Mouse (Mus musculus): ENCODE data around the gene S100a5. TPM values are rescaled to one million over a fixed set of nuclear protein-coding genes. Genes with fewer than 3 reads are reported as not detected.

S100a5 gene
- polyA plus RNA-seq, 1 experiment from 2014 or later, result not detected

DNA sequence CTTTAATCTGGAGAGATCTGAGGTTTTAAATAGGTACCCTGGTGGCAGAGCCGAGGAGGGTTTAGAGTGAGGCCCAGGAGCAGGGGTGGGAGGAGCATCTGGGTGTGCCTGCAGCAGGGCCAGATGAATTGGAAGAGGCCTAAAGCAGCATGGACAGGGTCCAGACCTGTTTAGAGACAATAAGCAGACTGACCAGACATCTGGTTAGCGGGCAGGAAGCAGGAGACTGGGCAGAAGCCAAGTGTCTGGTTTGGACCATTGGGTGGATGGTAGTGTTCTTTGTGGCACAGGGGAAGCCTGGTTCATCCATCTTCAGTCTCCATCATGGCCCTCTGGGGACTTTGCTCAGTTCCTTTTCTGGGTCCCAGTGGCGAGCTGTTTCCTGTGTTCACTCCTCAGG is 24.4 kb upstream of the S100a5 start:
- Histone ChIP-seq H3K27ac (ENCODE audit: low read depth, low read length) (no peak overlapping the region), H3K27me3 (ENCODE audit: control insufficient read depth, insufficient read depth, low read length) (no peaks in the 10 kb centered on the region), H3K4me3 (ENCODE audit: low read depth, low read length) (no peak overlapping the region), H3K9me3 (ENCODE audit: control insufficient read depth, low read length) (no peaks in the 10 kb centered on the region), H3K4me2 (ENCODE audit: low read depth, low read length, severe bottlenecking) (no peak overlapping the region), H3K36me3 (ENCODE audit: control insufficient read depth, insufficient read depth, low read length) (no peaks in the 10 kb centered on the region), H3K9ac (ENCODE audit: low read length) (no peak overlapping the region), H3K4me1 (replicated peaks; ENCODE audit: control insufficient read depth, insufficient read depth, low read length) (no peaks in the 10 kb centered on the region)
- no peak for ATAC-seq (replicated peaks; ENCODE audit: low FRiP score)
- DNase-seq (ENCODE audit: low spot score), result no peak
- WGBS, result 72% methylated on average over 3 of the region's 3 CpGs

DNA sequence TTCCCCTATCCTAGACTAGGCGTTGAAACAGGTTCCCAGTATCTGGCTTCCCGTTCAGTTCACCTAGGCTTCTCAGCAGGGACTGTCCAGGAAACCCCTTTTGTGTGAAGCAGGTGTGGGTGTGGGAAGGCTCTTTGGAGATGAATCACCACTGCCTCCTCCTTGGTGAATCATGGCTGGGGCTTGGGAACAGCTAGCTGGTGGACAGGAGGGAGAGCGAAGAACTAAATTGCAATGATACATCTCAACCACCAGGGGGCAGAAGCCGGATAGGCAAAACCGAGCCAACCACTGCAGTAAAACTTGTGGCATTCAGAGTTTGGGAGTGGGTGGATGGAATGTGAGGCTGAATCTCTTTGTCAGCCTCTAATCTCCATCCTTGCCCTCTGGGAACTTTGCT is 22.7 kb upstream of the S100a5 start:
- H3K4me3 ChIP-seq (ENCODE audit: low read depth, low read length), result no peak overlapping the region
- no peak overlapping the region for H3K4me2 ChIP-seq (ENCODE audit: low read depth, low read length, severe bottlenecking)
- H3K9ac ChIP-seq (ENCODE audit: low read length), result no peak overlapping the region
- H3K4me1 ChIP-seq (replicated peaks; ENCODE audit: control insufficient read depth, insufficient read depth, low read length), result no peaks in the 10 kb centered on the region
- DNase-seq (ENCODE audit: low spot score) (peak; percentile 70), ATAC-seq (replicated peaks; ENCODE audit: low FRiP score) (peak; percentile 64)
- no peaks in the 10 kb centered on the region for H3K27me3 ChIP-seq (ENCODE audit: control insufficient read depth, insufficient read depth, low read length)
- WGBS, result 34% methylated on average over 5 of the region's 5 CpGs
- no peak overlapping the region for H3K27ac ChIP-seq (ENCODE audit: low read depth, low read length)
- H3K9me3 ChIP-seq (ENCODE audit: control insufficient read depth, low read length), result no peaks in the 10 kb centered on the region
- H3K36me3 ChIP-seq (ENCODE audit: control insufficient read depth, insufficient read depth, low read length), result no peaks in the 10 kb centered on the region

DNA sequence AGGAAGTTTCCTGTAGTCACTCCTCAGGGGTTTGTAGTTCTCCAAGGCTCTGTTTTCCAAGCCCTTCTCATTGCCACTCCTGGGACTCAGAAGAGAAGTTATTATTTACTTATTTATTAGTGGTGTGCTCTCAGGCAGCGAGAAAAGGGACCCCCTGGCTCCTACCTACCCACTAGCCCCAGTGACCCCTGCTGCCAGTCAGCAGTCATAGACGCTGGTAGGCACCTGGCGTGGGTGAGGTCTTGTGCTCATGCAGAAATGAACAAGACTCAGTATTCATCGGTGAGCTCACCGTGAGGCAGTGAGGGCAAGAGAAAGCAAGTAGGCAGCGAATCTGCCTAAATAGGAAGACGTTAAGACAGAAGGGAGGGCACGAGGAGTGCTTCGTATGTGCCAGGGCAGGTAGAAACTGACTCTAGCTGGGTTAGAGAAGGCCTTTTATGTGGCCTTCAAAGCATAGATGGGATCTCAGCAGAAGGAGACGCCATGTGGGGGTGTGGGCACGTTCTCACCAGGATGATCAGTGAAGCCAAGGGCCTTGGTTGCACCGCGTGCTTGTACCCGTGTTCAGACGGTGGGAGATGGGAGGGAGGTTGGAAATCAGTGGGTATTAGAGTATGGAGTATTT is 22.2 kb upstream of the S100a5 start:
- Histone ChIP-seq H3K4me3 (ENCODE audit: low read depth, low read length) (no peak overlapping the region), H3K36me3 (ENCODE audit: control insufficient read depth, insufficient read depth, low read length) (no peaks in the 10 kb centered on the region), H3K4me2 (ENCODE audit: low read depth, low read length, severe bottlenecking) (no peak overlapping the region), H3K9me3 (ENCODE audit: control insufficient read depth, low read length) (no peaks in the 10 kb centered on the region), H3K4me1 (replicated peaks; ENCODE audit: control insufficient read depth, insufficient read depth, low read length) (no peaks in the 10 kb centered on the region), H3K27ac (ENCODE audit: low read depth, low read length) (no peak overlapping the region), H3K9ac (ENCODE audit: low read length) (no peak overlapping the region), H3K27me3 (ENCODE audit: control insufficient read depth, insufficient read depth, low read length) (no peaks in the 10 kb centered on the region)
- 82% methylated on average over 15 of the region's 15 CpGs for WGBS
- no peak for ATAC-seq (replicated peaks; ENCODE audit: low FRiP score)
- peak; percentile 45 for DNase-seq (ENCODE audit: low spot score)

DNA sequence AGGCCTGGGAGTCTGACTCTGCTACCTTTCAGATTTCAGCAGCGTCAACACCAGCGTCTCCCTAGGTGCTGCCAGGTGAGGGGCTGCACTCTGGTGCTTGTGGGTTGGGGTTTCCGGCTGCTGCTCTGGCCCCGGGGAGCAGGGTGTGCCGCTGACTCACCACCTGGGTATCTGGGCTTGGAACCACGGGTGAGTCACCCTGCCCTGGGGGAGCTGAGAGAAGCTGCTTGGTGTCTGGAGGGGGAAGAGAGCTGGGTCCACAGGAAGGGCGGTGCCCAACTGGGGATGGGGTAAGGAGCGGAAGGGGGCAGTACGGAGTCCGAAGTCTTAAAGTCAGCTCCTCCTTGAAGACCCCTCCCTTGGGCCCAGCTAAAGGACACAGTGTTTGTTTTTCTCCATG is 21.4 kb upstream of the S100a5 start:
- Histone ChIP-seq H3K27me3 (ENCODE audit: control insufficient read depth, insufficient read depth, low read length) (no peaks in the 10 kb centered on the region), H3K27ac (ENCODE audit: low read depth, low read length) (no peak overlapping the region), H3K4me2 (ENCODE audit: low read depth, low read length, severe bottlenecking) (no peak overlapping the region), H3K4me1 (replicated peaks; ENCODE audit: control insufficient read depth, insufficient read depth, low read length) (no peaks in the 10 kb centered on the region), H3K4me3 (ENCODE audit: low read depth, low read length) (no peak overlapping the region), H3K9me3 (ENCODE audit: control insufficient read depth, low read length) (no peaks in the 10 kb centered on the region), H3K36me3 (ENCODE audit: control insufficient read depth, insufficient read depth, low read length) (no peaks in the 10 kb centered on the region), H3K9ac (ENCODE audit: low read length) (no peak overlapping the region)
- ATAC-seq (replicated peaks; ENCODE audit: low FRiP score), result no peak
- DNase-seq (ENCODE audit: low spot score), result peak; percentile 51
- 69% methylated on average over 10 of the region's 10 CpGs for WGBS

DNA sequence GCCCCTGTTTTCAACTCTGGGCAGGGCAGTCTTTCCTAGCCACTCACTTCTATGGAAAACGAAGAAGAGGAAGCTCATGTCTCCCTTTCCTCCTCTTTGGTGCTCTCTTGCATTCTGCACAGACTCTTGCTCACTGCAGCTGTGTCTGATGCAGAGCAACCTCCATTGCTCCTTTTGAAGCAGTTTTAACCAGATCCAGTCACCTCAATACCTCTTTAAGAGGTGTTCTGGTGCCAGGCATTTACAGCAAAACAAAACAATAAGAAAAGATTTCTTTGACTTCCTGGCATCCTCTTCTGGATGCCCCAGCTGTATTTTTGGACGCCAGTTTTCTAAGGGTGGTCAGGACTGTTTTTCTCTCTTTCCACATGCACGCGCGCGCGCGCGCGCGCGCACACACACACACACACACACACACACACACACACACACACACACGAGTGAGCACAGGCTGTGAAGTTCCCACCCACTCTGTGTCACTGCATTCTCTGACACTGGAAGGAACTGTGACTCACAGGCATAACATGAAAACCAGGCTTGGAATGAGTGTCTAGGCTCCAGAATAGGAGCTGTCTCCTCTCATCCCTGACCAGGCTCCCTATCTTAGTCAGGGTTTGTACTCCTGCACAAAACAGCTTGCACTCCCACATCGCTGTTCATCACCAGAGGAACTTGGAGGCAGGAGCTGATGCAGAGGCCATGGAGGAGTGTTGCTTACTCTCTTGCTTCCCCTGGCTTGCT is 20.8 kb upstream of the S100a5 start:
- ATAC-seq (replicated peaks; ENCODE audit: low FRiP score), result no peak

DNA sequence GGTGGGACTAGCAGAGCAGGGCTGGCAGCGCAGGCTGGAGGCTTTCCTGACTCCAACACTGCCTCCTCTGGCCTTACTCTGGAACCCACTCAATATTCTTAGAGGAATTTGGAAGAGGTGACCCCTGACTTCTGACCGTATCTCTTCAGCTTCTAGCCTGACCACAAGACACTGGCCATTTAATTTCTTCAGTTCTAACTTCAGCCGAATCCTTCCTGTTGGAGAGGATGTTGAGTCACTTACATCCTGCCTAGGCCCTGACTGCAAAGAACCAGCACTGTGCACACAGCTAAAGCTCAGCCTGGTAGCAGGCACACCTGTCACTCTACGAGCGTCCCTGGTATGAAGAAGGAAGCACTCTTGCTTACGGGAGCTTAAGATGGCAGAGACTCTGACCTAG is 18.9 kb upstream of the S100a5 start:
- DNase-seq (ENCODE audit: low spot score) (no peak), ATAC-seq (replicated peaks; ENCODE audit: low FRiP score) (no peak)
- Histone ChIP-seq H3K27ac (ENCODE audit: low read depth, low read length) (no peak overlapping the region), H3K27me3 (ENCODE audit: control insufficient read depth, insufficient read depth, low read length) (no peaks in the 10 kb centered on the region), H3K9me3 (ENCODE audit: control insufficient read depth, low read length) (no peaks in the 10 kb centered on the region), H3K4me3 (ENCODE audit: low read depth, low read length) (no peak overlapping the region), H3K9ac (ENCODE audit: low read length) (no peak overlapping the region), H3K36me3 (ENCODE audit: control insufficient read depth, insufficient read depth, low read length) (no peaks in the 10 kb centered on the region), H3K4me2 (ENCODE audit: low read depth, low read length, severe bottlenecking) (no peak overlapping the region), H3K4me1 (replicated peaks; ENCODE audit: control insufficient read depth, insufficient read depth, low read length) (no peaks in the 10 kb centered on the region)
- 86% methylated on average over 6 of the region's 6 CpGs for WGBS

More for the DNA sequence above, 20.8 kb upstream of the S100a5 start:
- H3K9ac ChIP-seq (ENCODE audit: low read length), result no peak overlapping the region
- H3K36me3 ChIP-seq (ENCODE audit: control insufficient read depth, insufficient read depth, low read length), result no peaks in the 10 kb centered on the region
- 92% methylated on average over 14 of the region's 14 CpGs for WGBS
- peak; percentile 44 for DNase-seq (ENCODE audit: low spot score)
- no peak overlapping the region for H3K4me3 ChIP-seq (ENCODE audit: low read depth, low read length)
- no peaks in the 10 kb centered on the region for H3K9me3 ChIP-seq (ENCODE audit: control insufficient read depth, low read length)
- no peak overlapping the region for H3K27ac ChIP-seq (ENCODE audit: low read depth, low read length)
- H3K4me2 ChIP-seq (ENCODE audit: low read depth, low read length, severe bottlenecking), result no peak overlapping the region
- no peaks in the 10 kb centered on the region for H3K27me3 ChIP-seq (ENCODE audit: control insufficient read depth, insufficient read depth, low read length)
- H3K4me1 ChIP-seq (replicated peaks; ENCODE audit: control insufficient read depth, insufficient read depth, low read length), result no peaks in the 10 kb centered on the region

DNA sequence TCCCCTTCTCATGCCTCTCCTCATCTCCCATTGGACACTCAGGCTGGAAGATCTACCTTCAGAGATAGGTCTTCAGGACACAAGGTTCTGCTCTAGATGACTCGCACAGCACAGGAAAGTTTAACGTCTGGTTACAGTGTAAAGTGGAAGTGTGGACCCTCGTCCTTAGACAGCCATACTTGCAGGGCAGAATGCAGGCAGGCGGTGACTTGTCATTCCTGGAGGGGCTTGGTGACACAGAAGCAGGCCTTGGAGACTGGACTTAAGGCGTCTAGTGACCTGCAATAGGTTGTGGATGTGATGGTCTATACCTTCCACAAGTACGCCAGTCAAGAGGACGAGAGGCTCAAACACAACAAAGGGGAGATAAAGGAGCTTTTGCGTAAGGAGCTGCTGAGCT is 18.4 kb upstream of the S100a5 start, which contains the start of gene S100a2:
Gene S100a2 (plus strand): TSS at position 301 of the 400 bp plus-strand sequence.
- H3K36me3 ChIP-seq (ENCODE audit: control insufficient read depth, insufficient read depth, low read length), result no peaks in the 10 kb centered on the region
- ATAC-seq (replicated peaks; ENCODE audit: low FRiP score) (no peak), DNase-seq (ENCODE audit: low spot score) (no peak)
- no peak within 1 kb of the TSS for H3K9ac ChIP-seq (ENCODE audit: low read length)
- no peak within 1 kb of the TSS for H3K4me2 ChIP-seq (ENCODE audit: low read depth, low read length, severe bottlenecking)
- no peak within 1 kb of the TSS for H3K4me3 ChIP-seq (ENCODE audit: low read depth, low read length)
- no peaks in the 10 kb centered on the region for H3K9me3 ChIP-seq (ENCODE audit: control insufficient read depth, low read length)
- no peaks in the 10 kb centered on the region for H3K27me3 ChIP-seq (ENCODE audit: control insufficient read depth, insufficient read depth, low read length)
- WGBS, result 79% methylated on average over 8 of the region's 8 CpGs
- no peaks in the 10 kb centered on the region for H3K4me1 ChIP-seq (replicated peaks; ENCODE audit: control insufficient read depth, insufficient read depth, low read length)
- no peak within 1 kb of the TSS for H3K27ac ChIP-seq (ENCODE audit: low read depth, low read length)

DNA sequence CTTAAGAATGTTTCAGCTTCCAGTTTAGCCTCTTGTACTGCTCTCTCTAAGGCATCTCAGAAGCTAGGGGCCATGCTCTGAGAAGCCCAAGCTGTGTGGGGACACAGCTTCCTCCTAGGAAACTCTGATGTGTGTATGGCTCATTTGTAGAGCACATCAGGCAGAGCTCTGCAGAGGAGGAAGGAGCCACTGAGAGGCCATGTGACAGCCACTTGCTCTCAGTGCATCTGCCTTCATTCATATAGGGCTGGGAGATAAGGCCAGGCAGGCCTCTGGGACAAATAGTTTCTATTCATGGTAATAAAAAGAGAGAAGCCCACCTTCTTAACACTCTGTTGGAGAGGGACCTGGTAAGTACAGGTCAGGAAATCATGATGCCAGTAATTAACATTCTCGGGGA is 13.9 kb upstream of the S100a5 start:
- Histone ChIP-seq H3K27me3 (ENCODE audit: control insufficient read depth, insufficient read depth, low read length) (no peaks in the 10 kb centered on the region), H3K27ac (ENCODE audit: low read depth, low read length) (no peak overlapping the region), H3K4me2 (ENCODE audit: low read depth, low read length, severe bottlenecking) (no peak overlapping the region), H3K9me3 (ENCODE audit: control insufficient read depth, low read length) (no peaks in the 10 kb centered on the region), H3K36me3 (ENCODE audit: control insufficient read depth, insufficient read depth, low read length) (no peaks in the 10 kb centered on the region), H3K4me1 (replicated peaks; ENCODE audit: control insufficient read depth, insufficient read depth, low read length) (no peaks in the 10 kb centered on the region), H3K4me3 (ENCODE audit: low read depth, low read length) (no peak overlapping the region), H3K9ac (ENCODE audit: low read length) (no peak overlapping the region)
- WGBS, result 79% methylated on average over 1 of the region's 1 CpGs
- ATAC-seq (replicated peaks; ENCODE audit: low FRiP score), result no peak
- DNase-seq (ENCODE audit: low spot score), result no peak

DNA sequence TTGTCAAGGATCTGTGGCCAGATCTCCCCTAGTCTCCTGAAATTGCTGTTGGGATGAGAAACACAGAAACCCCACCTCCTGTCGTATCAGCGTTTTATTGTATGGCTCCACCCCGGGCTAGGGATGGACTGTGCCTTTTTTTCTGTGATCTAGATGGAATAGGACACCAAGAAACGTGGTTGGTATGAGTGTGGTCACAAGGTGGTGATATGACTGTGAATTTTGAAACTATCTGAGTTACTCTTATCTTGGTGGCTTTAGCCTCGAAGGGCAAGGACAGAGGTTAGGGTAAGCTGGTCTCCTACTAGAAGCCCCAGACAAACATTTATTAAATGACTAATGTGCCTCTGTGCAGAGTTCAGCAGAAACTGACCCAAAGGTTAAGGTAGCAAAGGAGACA is 12.8 kb upstream of the S100a5 start:
- Histone ChIP-seq H3K9me3 (ENCODE audit: control insufficient read depth, low read length) (no peaks in the 10 kb centered on the region), H3K4me3 (ENCODE audit: low read depth, low read length) (no peak overlapping the region), H3K4me1 (replicated peaks; ENCODE audit: control insufficient read depth, insufficient read depth, low read length) (no peaks in the 10 kb centered on the region), H3K36me3 (ENCODE audit: control insufficient read depth, insufficient read depth, low read length) (no peaks in the 10 kb centered on the region), H3K4me2 (ENCODE audit: low read depth, low read length, severe bottlenecking) (no peak overlapping the region), H3K27ac (ENCODE audit: low read depth, low read length) (no peak overlapping the region), H3K9ac (ENCODE audit: low read length) (no peak overlapping the region), H3K27me3 (ENCODE audit: control insufficient read depth, insufficient read depth, low read length) (no peaks in the 10 kb centered on the region)
- DNase-seq (ENCODE audit: low spot score) (no peak), ATAC-seq (replicated peaks; ENCODE audit: low FRiP score) (no peak)
- 79% methylated on average over 5 of the region's 5 CpGs for WGBS

Data from forebrain, embryonic 11.5 days (tissue).